Mouse (Mus musculus) hindbrain, embryonic 14.5 days (tissue): Measurements from ENCODE around the gene Gm45837. TPM values are rescaled to one million over a fixed set of nuclear protein-coding genes. Genes with fewer than 3 reads are reported as not detected.

Experiments used
- ATAC-seq: fragments of 200-750 bp; cut with Nextera tagmentation; 2 replicates; pipeline ENCODE4 v1.8.0; 2017; ENCODE audit warnings: moderate number of reproducible peaks, mild to moderate bottlenecking, moderate TSS enrichment, moderate library complexity; ENCODE audit not compliant: low FRiP score
- DNase-seq: peaks from one replicate; pipeline ENCODE4 v3.0.0-alpha.2; 2015; ENCODE audit warnings: low spot score
- H3K27ac ChIP-seq: fragments of 300-500 bp; sonication (generic); 2 replicates; pipeline ENCODE4 v1.5.1; 2014; ENCODE audit warnings: mild to moderate bottlenecking, moderate library complexity
- H3K27me3 ChIP-seq: fragments of 300-500 bp; sonication (generic); 2 replicates; pipeline ENCODE4 v1.6.1; 2014; ENCODE audit warnings: mild to moderate bottlenecking, low read length, mixed read lengths; ENCODE audit not compliant: control insufficient read depth, insufficient read depth
- H3K36me3 ChIP-seq: fragments of 300-500 bp; sonication (generic); replicated peaks from 2 replicates; pipeline ENCODE4 v1.6.1; 2014; ENCODE audit not compliant: control insufficient read depth, insufficient read depth
- H3K4me1 ChIP-seq: fragments of 300-500 bp; sonication (generic); replicated peaks from 2 replicates; pipeline ENCODE4 v1.6.1; 2014; ENCODE audit warnings: antibody characterized with exemption, low read length, mixed read lengths; ENCODE audit not compliant: control insufficient read depth, insufficient read depth
- H3K4me2 ChIP-seq: fragments of 300-500 bp; sonication (generic); replicated peaks from 2 replicates; pipeline ENCODE4 v1.6.1; 2014; ENCODE audit warnings: mild to moderate bottlenecking, moderate library complexity
- H3K4me3 ChIP-seq: fragments of 300-500 bp; sonication (generic); replicated peaks from 2 replicates; pipeline ENCODE4 v1.5.1; 2014; ENCODE audit warnings: mild to moderate bottlenecking, low read length
- H3K9ac ChIP-seq: fragments of 300-500 bp; sonication (generic); 2 replicates; pipeline ENCODE4 v1.6.1; 2014
- H3K9me3 ChIP-seq: fragments of 300-500 bp; sonication (generic); 2 replicates; pipeline ENCODE4 v1.6.1; 2016; ENCODE audit warnings: low read length; ENCODE audit not compliant: control insufficient read depth
- WGBS: fragments of 180-500 bp; shearing (Covaris S2); extraction: QIAGEN DNeasy Blood & Tissue Kit; methylation state at CpG from one replicate; pipeline ENCODE4 v1.1.7; 2014; 5-methylcytosine and 5-hydroxymethylcytosine counted together
- polyA plus RNA-seq: library from polyadenylated mRNA; unstranded; fragments of >200 nt; fragmentation: Nextera tagmentation; extraction: Ambion mirVana; gene quantifications from 2 replicates; pipeline ENCODE4 v1.2.1, GENCODE M21; 2014

Gm45837 gene
- polyA plus RNA-seq, 1 experiment from 2014 or later = not detected

GRCm38 (mm10) chr7:101385331-101385733 lies 25.4 kb upstream of the Gm45837 start:
- Histone ChIP-seq H3K36me3 (no peaks in the 10 kb centered on the region), H3K4me3 (no peak overlapping the region), H3K27me3 (no peaks in the 10 kb centered on the region), H3K4me1 (no peaks in the 10 kb centered on the region), H3K4me2 (no peak overlapping the region), H3K9ac (no peak overlapping the region), H3K27ac (no peak overlapping the region), H3K9me3 (no peaks in the 10 kb centered on the region)
- WGBS = 52% methylated on average over 6 of the region's 6 CpGs
- ATAC-seq = no peak
- no peak for DNase-seq

DNA sequence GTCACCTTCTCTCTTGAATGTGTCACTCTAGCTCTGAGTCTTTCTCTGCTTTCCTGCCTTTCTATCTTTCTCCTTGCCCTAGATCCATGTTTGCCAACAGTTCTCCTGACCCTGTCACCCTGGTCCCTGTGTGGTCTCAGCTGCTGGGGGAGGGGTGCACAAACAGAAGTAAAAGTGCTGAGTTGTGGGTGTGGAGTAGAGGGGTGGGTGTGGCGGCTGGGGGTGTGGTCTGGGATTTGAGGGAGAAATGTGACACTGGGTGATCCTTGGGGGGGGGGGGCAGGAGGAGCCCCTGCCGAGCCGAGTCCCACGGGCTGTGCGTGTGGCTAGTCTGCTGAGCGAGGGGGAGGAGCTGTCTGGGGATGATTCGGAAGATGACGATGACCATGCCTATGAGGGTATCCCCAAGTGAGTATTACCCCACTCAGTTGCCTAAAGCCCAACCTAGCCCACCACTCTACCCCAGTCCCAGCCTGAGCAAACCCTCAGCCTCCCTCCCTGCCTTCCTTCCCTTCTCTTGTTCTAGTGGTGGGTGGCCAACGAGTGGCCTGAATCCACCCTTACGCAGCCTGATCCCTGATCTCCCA lies 24.7 kb upstream of the Gm45837 start:
- H3K9me3 ChIP-seq = no peaks in the 10 kb centered on the region
- H3K27ac ChIP-seq = no peak overlapping the region
- H3K36me3 ChIP-seq = no peaks in the 10 kb centered on the region
- no peaks in the 10 kb centered on the region for H3K4me1 ChIP-seq
- ATAC-seq (no peak), DNase-seq (no peak)
- no peak overlapping the region for H3K4me2 ChIP-seq
- WGBS = 73% methylated on average over 8 of the region's 10 CpGs
- H3K9ac ChIP-seq = no peak overlapping the region
- no peaks in the 10 kb centered on the region for H3K27me3 ChIP-seq
- H3K4me3 ChIP-seq = no peak overlapping the region

- no peak overlapping the region for H3K9ac ChIP-seq
- no peaks in the 10 kb centered on the region for H3K9me3 ChIP-seq
- H3K4me2 ChIP-seq = no peak overlapping the region
- H3K36me3 ChIP-seq = no peaks in the 10 kb centered on the region
- H3K27me3 ChIP-seq = no peaks in the 10 kb centered on the region
- 90% methylated on average over 6 of the region's 6 CpGs for WGBS
- no peak for DNase-seq
- no peak overlapping the region for H3K4me3 ChIP-seq
- no peaks in the 10 kb centered on the region for H3K4me1 ChIP-seq
- ATAC-seq = no peak
- no peak overlapping the region for H3K27ac ChIP-seq
These were observed 21.4 kb upstream of the Gm45837 start for GRCm38 (mm10) chr7:101389256-101389655.

- H3K4me1 ChIP-seq = no peaks in the 10 kb centered on the region
- H3K27ac ChIP-seq = no peak overlapping the region
- H3K9ac ChIP-seq = no peak overlapping the region
- ATAC-seq = no peak
- no peak for DNase-seq
- no peaks in the 10 kb centered on the region for H3K36me3 ChIP-seq
- H3K9me3 ChIP-seq = no peaks in the 10 kb centered on the region
- H3K4me2 ChIP-seq = no peak overlapping the region
- 83% methylated on average over 4 of the region's 4 CpGs for WGBS
- H3K4me3 ChIP-seq = no peak overlapping the region
- no peaks in the 10 kb centered on the region for H3K27me3 ChIP-seq
These were observed 18.7 kb upstream of the Gm45837 start for GRCm38 (mm10) chr7:101391909-101392479.

GRCm38 (mm10) chr7:101393015-101393414 lies 17.7 kb upstream of the Gm45837 start:
- no peak for DNase-seq
- 47% methylated on average over 4 of the region's 4 CpGs for WGBS
- Histone ChIP-seq H3K27me3 (no peaks in the 10 kb centered on the region), H3K4me3 (no peak overlapping the region), H3K4me2 (no peak overlapping the region), H3K27ac (peak overlapping the region; percentile 26; the same call in 1 of the 2 replicates), H3K9me3 (no peaks in the 10 kb centered on the region), H3K9ac (no peak overlapping the region), H3K4me1 (no peaks in the 10 kb centered on the region), H3K36me3 (no peaks in the 10 kb centered on the region)
- ATAC-seq = no peak

GRCm38 (mm10) chr7:101393694-101394504 lies 16.8 kb upstream of the Gm45837 start:
- Histone ChIP-seq H3K27ac (peak overlapping the region; percentile 26; the same call in 1 of the 2 replicates), H3K9me3 (no peaks in the 10 kb centered on the region), H3K4me2 (no peak overlapping the region), H3K4me3 (no peak overlapping the region), H3K27me3 (no peaks in the 10 kb centered on the region), H3K9ac (no peak overlapping the region), H3K36me3 (no peaks in the 10 kb centered on the region), H3K4me1 (no peaks in the 10 kb centered on the region)
- DNase-seq (no peak), ATAC-seq (peak; percentile 56; the same call in 1 of the 2 replicates)
- WGBS = 42% methylated on average over 8 of the region's 8 CpGs

- Histone ChIP-seq H3K36me3 (no peaks in the 10 kb centered on the region), H3K27me3 (no peaks in the 10 kb centered on the region), H3K4me3 (no peak overlapping the region), H3K4me2 (no peak overlapping the region), H3K9ac (no peak overlapping the region), H3K4me1 (no peaks in the 10 kb centered on the region), H3K27ac (no peak overlapping the region), H3K9me3 (no peaks in the 10 kb centered on the region)
- WGBS = 75% methylated on average over 3 of the region's 3 CpGs
- DNase-seq (no peak), ATAC-seq (no peak)
These were observed 16.1 kb upstream of the Gm45837 start for GRCm38 (mm10) chr7:101394569-101394968.

- no peaks in the 10 kb centered on the region for H3K36me3 ChIP-seq
- H3K27me3 ChIP-seq = no peaks in the 10 kb centered on the region
- no peak overlapping the region for H3K9ac ChIP-seq
- no peak overlapping the region for H3K27ac ChIP-seq
- no peak overlapping the region for H3K4me3 ChIP-seq
- ATAC-seq (no peak), DNase-seq (no peak)
- 86% methylated on average over 2 of the region's 2 CpGs for WGBS
- H3K9me3 ChIP-seq = no peaks in the 10 kb centered on the region
- H3K4me2 ChIP-seq = no peak overlapping the region
- no peaks in the 10 kb centered on the region for H3K4me1 ChIP-seq
These were observed 15.2 kb upstream of the Gm45837 start for GRCm38 (mm10) chr7:101395471-101395870.

GRCm38 (mm10) chr7:101397175-101397574 lies 13.5 kb upstream of the Gm45837 start:
- no peak for ATAC-seq
- Histone ChIP-seq H3K27me3 (no peaks in the 10 kb centered on the region), H3K4me2 (no peak overlapping the region), H3K9ac (no peak overlapping the region), H3K9me3 (no peaks in the 10 kb centered on the region), H3K4me3 (no peak overlapping the region), H3K27ac (no peak overlapping the region), H3K36me3 (no peaks in the 10 kb centered on the region), H3K4me1 (no peaks in the 10 kb centered on the region)
- 89% methylated on average over 4 of the region's 4 CpGs for WGBS
- DNase-seq = no peak
